Mouse (Mus musculus) olfactory bulb, adult 2 months (tissue): Measurements from ENCODE around the gene Pam. TPM values are rescaled to one million over a fixed set of nuclear protein-coding genes. Genes with fewer than 3 reads are reported as not detected.

ENCODE experiments used
- H3K27ac ChIP-seq: fragments of 200-500 bp; 2 replicates; pipeline ENCODE4 v1.5.1; 2012; ENCODE audit warnings: low read depth, low read length; ENCODE audit not compliant: insufficient read depth
- H3K4me1 ChIP-seq: fragments of 200-500 bp; 2 replicates; pipeline ENCODE4 v1.6.1; 2012; ENCODE audit warnings: low read length; ENCODE audit not compliant: control insufficient read depth, insufficient read depth
- H3K4me3 ChIP-seq: fragments of 200-500 bp; 2 replicates; pipeline ENCODE4 v1.5.1; 2012; ENCODE audit warnings: mild to moderate bottlenecking, low read depth, low read length, moderate library complexity; ENCODE audit not compliant: insufficient read depth
- CTCF ChIP-seq: fragments of 200-500 bp; IDR thresholded peaks from 2 replicates; pipeline ENCODE4 v1.5.1; 2012; ENCODE audit warnings: low read depth, mild to moderate bottlenecking, low read length, moderate library complexity; ENCODE audit not compliant: insufficient read depth
- POLR2A ChIP-seq: fragments of 200-500 bp; IDR thresholded peaks from 2 replicates; pipeline ENCODE4 v1.6.1; 2012; ENCODE audit warnings: mild to moderate bottlenecking, low read depth, low read length, moderate library complexity; ENCODE audit not compliant: insufficient read depth
- WGBS: fragments of 180-500 bp; shearing (Covaris S2); methylation state at CpG from one replicate; pipeline ENCODE4 v1.1.7; 2018; 5-methylcytosine and 5-hydroxymethylcytosine counted together
- polyA plus RNA-seq: library from polyadenylated mRNA; stranded (reverse); fragments of >200 nt; gene quantifications from 2 replicates; pipeline ENCODE4 v1.2.4, GENCODE M21; 2012; ENCODE audit warnings: low replicate concordance; ENCODE audit not compliant: missing spikeins, insufficient read depth, insufficient read length

Gene Pam
- not detected in 2 replicates for polyA plus RNA-seq

GRCm38 (mm10) chr1:98095246-98095990 is at the start of gene Pam:
Pam (minus strand) TSS chr1:98095646.
- Histone ChIP-seq H3K4me1 (peaks cover 4% of the 10 kb centered on the region; the same call in 1 of the 2 replicates), H3K4me3 (peak within 1 kb of the TSS; percentile 69), H3K27ac (no peak within 1 kb of the TSS; the same call in 1 of the 2 replicates)
- 1% methylated on average over 80 of the region's 82 CpGs for WGBS
- TF ChIP-seq CTCF (no peak), POLR2A (no peak)

GRCm38 (mm10) chr1:98144845-98145244 is 49.4 kb upstream of the Pam start:
- Histone ChIP-seq H3K4me3 (no peak overlapping the region), H3K27ac (no peak overlapping the region)
- 95% methylated on average over 1 of the region's 1 CpGs for WGBS

GRCm38 (mm10) chr1:98131244-98131643 is 35.8 kb upstream of the Pam start:
- TF ChIP-seq CTCF = no peak
- no peak for TF ChIP-seq POLR2A
- Histone ChIP-seq H3K4me1 (no peaks in the 10 kb centered on the region), H3K27ac (no peak overlapping the region), H3K4me3 (no peak overlapping the region)
- WGBS = 77% methylated on average over 4 of the region's 4 CpGs

More at GRCm38 (mm10) chr1:98144845-98145244, 49.4 kb upstream of the Pam start:
- no peak for TF ChIP-seq CTCF
- no peak for TF ChIP-seq POLR2A
- no peaks in the 10 kb centered on the region for H3K4me1 ChIP-seq

GRCm38 (mm10) chr1:98129561-98130347 is 34.3 kb upstream of the Pam start:
- WGBS = 96% methylated on average over 3 of the region's 3 CpGs
- Histone ChIP-seq H3K4me1 (no peaks in the 10 kb centered on the region), H3K4me3 (no peak overlapping the region), H3K27ac (no peak overlapping the region)
- TF ChIP-seq CTCF (no peak), POLR2A (no peak)

GRCm38 (mm10) chr1:98129111-98129510 is 33.7 kb upstream of the Pam start:
- Histone ChIP-seq H3K4me3 (no peak overlapping the region), H3K4me1 (no peaks in the 10 kb centered on the region), H3K27ac (no peak overlapping the region)
- 92% methylated on average over 1 of the region's 1 CpGs for WGBS
- TF ChIP-seq CTCF = no peak

GRCm38 (mm10) chr1:98128338-98129096 is 33.1 kb upstream of the Pam start:
- no peak overlapping the region for H3K27ac ChIP-seq
- TF ChIP-seq CTCF (no peak), POLR2A (no peak)
- no peak overlapping the region for H3K4me3 ChIP-seq
- H3K4me1 ChIP-seq = no peaks in the 10 kb centered on the region

- 88% methylated on average over 3 of the region's 3 CpGs for WGBS
- TF ChIP-seq POLR2A (no peak), CTCF (no peak)
- Histone ChIP-seq H3K4me1 (no peaks in the 10 kb centered on the region), H3K27ac (no peak overlapping the region), H3K4me3 (no peak overlapping the region)
Observed at GRCm38 (mm10) chr1:98126268-98126667, 30.8 kb upstream of the Pam start.

- WGBS = 71% methylated on average over 1 of the region's 1 CpGs
- no peak overlapping the region for H3K27ac ChIP-seq
- H3K4me3 ChIP-seq = no peak overlapping the region
- TF ChIP-seq CTCF = no peak
- no peaks in the 10 kb centered on the region for H3K4me1 ChIP-seq
Observed at GRCm38 (mm10) chr1:98124727-98125126, 29.3 kb upstream of the Pam start.
